Mouse (Mus musculus): Measurements from ENCODE around the gene Dgcr6.

Dgcr6 gene

DNA sequence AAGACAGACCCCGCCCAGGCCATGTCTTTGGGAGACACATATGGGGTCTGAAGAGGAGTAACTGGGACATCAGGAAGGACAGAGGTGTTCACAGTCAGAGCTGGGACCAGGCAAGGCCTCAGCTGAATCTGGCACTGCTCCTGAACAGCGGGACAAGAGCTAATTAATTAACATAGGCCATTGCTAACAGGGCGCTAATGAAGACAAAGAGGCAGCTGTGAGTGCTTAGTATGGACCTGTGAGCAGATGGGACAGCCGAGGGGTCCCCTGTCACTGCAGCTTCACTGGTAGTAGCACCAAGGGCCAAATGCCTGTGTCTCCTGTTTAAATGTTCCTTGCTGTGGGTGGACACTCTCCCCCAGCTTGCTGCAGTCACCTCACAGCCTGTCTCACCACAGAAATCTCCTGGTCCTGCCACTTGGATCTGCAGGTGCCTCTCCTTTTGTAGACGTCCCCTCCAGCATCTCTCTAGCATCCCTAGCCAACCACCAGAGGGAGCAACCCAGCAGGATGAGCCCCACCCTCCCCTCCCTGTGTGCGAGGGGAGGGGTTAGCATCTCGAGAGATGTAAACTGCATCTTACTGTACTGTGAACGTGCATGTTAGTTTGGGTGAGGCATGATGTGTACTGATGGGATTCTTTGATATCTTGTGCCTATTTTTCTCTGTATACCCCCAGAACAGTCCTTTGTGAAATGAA, 66.5 kb downstream of the Dgcr6 start:
- peak in 1 of 2 experiments; percentile 62 for DNase-seq (ENCODE audit: low spot score in 2 of 2)

Measured in left cerebral cortex, adult 9 months (tissue).